Mouse (Mus musculus) E14TG2a.4 (cell line): ENCODE results near the gene Mmp28.
A peak's percentile ranks its signal among the peaks of the same experiment; 100 is the strongest.

ENCODE experiments used
- H3K27me3 ChIP-seq: 2 replicates; pipeline ENCODE4 v1.6.1; 2014; ENCODE audit warnings: low read length, control low read depth; ENCODE audit not compliant: insufficient read depth
- H3K36me3 ChIP-seq: 2 replicates; pipeline ENCODE4 v1.6.1; 2014; ENCODE audit warnings: low read length, control low read depth; ENCODE audit not compliant: insufficient read depth
- H3K4me1 ChIP-seq: replicated peaks from 2 replicates; pipeline ENCODE4 v1.6.1; 2014; ENCODE audit warnings: low read depth, low read length, control low read depth
- H3K4me3 ChIP-seq: replicated peaks from 2 replicates; pipeline ENCODE4 v1.5.1; 2014; ENCODE audit warnings: mild to moderate bottlenecking, low read length
- H3K9me3 ChIP-seq: 2 replicates; pipeline ENCODE4 v1.6.1; 2014; ENCODE audit warnings: low read length, control low read depth
- CTCF ChIP-seq: conservative IDR thresholded peaks from 2 replicates; pipeline ENCODE4 v1.5.1; 2014; ENCODE audit warnings: low read length
- NANOG ChIP-seq: IDR thresholded peaks from 2 replicates; pipeline ENCODE4 v1.6.1; 2014; ENCODE audit warnings: borderline replicate concordance, low read length, mixed read lengths
- POU5F1 ChIP-seq: IDR thresholded peaks from 2 replicates; pipeline ENCODE4 v1.6.1; 2014; ENCODE audit warnings: low read length, borderline replicate concordance

Mmp28 gene

GRCm38 (mm10) chr11:83440081-83441064 is 22.5 kb downstream of the Mmp28 start:
- H3K4me1 ChIP-seq: peaks cover 29% of the 10 kb centered on the region

GRCm38 (mm10) chr11:83439426-83440060 is 23.3 kb downstream of the Mmp28 start:
- Histone ChIP-seq H3K4me3 (no peak overlapping the region), H3K4me1 (peaks cover 22% of the 10 kb centered on the region)
- no peak for TF ChIP-seq CTCF
- no peak for TF ChIP-seq NANOG
- TF ChIP-seq POU5F1: no peak

More at GRCm38 (mm10) chr11:83440081-83441064, 22.5 kb downstream of the Mmp28 start:
- Histone ChIP-seq H3K27me3 (peaks cover 80% of the 10 kb centered on the region), H3K4me3 (peak overlapping the region; percentile 84), H3K9me3 (peaks cover 15% of the 10 kb centered on the region), H3K36me3 (no peaks in the 10 kb centered on the region)
- TF ChIP-seq NANOG (no peak), CTCF (peak; percentile 81), POU5F1 (no peak)

GRCm38 (mm10) chr11:83437377-83437776 is 25.5 kb downstream of the Mmp28 start, which contains the start of gene 1700020L24Rik:
1700020L24Rik (plus strand) TSS chr11:83437677.
- Histone ChIP-seq H3K27me3 (peaks cover 60% of the 10 kb centered on the region), H3K9me3 (peaks cover 15% of the 10 kb centered on the region), H3K36me3 (no peaks in the 10 kb centered on the region), H3K4me1 (peaks cover 2% of the 10 kb centered on the region; the same call in 1 of the 2 replicates), H3K4me3 (no peak within 1 kb of the TSS)
- TF ChIP-seq NANOG: no peak
- no peak for TF ChIP-seq CTCF
- no peak for TF ChIP-seq POU5F1

More at GRCm38 (mm10) chr11:83439426-83440060, 23.3 kb downstream of the Mmp28 start:
- Histone ChIP-seq H3K9me3 (peaks cover 15% of the 10 kb centered on the region), H3K27me3 (peaks cover 79% of the 10 kb centered on the region), H3K36me3 (no peaks in the 10 kb centered on the region)

- TF ChIP-seq NANOG (no peak), CTCF (no peak), POU5F1 (no peak)
- peaks cover 58% of the 10 kb centered on the region for H3K27me3 ChIP-seq
- H3K9me3 ChIP-seq: no peaks in the 10 kb centered on the region
- no peak overlapping the region for H3K4me3 ChIP-seq
- no peaks in the 10 kb centered on the region for H3K36me3 ChIP-seq
- peaks cover 13% of the 10 kb centered on the region for H3K4me1 ChIP-seq
These were observed 30.3 kb downstream of the Mmp28 start for GRCm38 (mm10) chr11:83432533-83432932.

- Histone ChIP-seq H3K4me1 (peaks cover 29% of the 10 kb centered on the region), H3K4me3 (peak within 1 kb of the TSS; percentile 47), H3K9me3 (no peaks in the 10 kb centered on the region), H3K36me3 (no peaks in the 10 kb centered on the region), H3K27me3 (peaks cover 64% of the 10 kb centered on the region)
- TF ChIP-seq POU5F1 (no peak), CTCF (no peak), NANOG (no peak)
These were observed 33.5 kb downstream of the Mmp28 start, which contains the start of gene Gas2l2 for GRCm38 (mm10) chr11:83429355-83429754. Gas2l2 (minus strand) TSS chr11:83429455.

GRCm38 (mm10) chr11:83426964-83427363 is 35.9 kb downstream of the Mmp28 start:
- H3K4me1 ChIP-seq: peaks cover 29% of the 10 kb centered on the region
- TF ChIP-seq POU5F1: no peak
- TF ChIP-seq NANOG: no peak
- TF ChIP-seq CTCF: no peak
- H3K27me3 ChIP-seq: peaks cover 86% of the 10 kb centered on the region
- peak overlapping the region; percentile 69 for H3K4me3 ChIP-seq
- H3K36me3 ChIP-seq: no peaks in the 10 kb centered on the region
- H3K9me3 ChIP-seq: no peaks in the 10 kb centered on the region

- H3K4me3 ChIP-seq: no peak overlapping the region
- H3K9me3 ChIP-seq: no peaks in the 10 kb centered on the region
- peaks cover 91% of the 10 kb centered on the region for H3K27me3 ChIP-seq
- H3K4me1 ChIP-seq: peaks cover 34% of the 10 kb centered on the region
- TF ChIP-seq NANOG (no peak), CTCF (peak; percentile 78), POU5F1 (no peak)
- H3K36me3 ChIP-seq: no peaks in the 10 kb centered on the region
These were observed 38.2 kb downstream of the Mmp28 start for GRCm38 (mm10) chr11:83424681-83425080.

- Histone ChIP-seq H3K36me3 (no peaks in the 10 kb centered on the region), H3K4me1 (peaks cover 21% of the 10 kb centered on the region), H3K9me3 (no peaks in the 10 kb centered on the region), H3K27me3 (peaks cover 87% of the 10 kb centered on the region), H3K4me3 (no peak overlapping the region)
- TF ChIP-seq POU5F1: no peak
- TF ChIP-seq CTCF: no peak
- TF ChIP-seq NANOG: no peak
These were observed 41.6 kb downstream of the Mmp28 start for GRCm38 (mm10) chr11:83421305-83421704.

GRCm38 (mm10) chr11:83420338-83420737 is 42.5 kb downstream of the Mmp28 start:
- TF ChIP-seq NANOG (no peak), CTCF (no peak; the same call in 1 of the 2 replicates), POU5F1 (no peak)
- no peaks in the 10 kb centered on the region for H3K9me3 ChIP-seq
- H3K36me3 ChIP-seq: no peaks in the 10 kb centered on the region
- peaks cover 88% of the 10 kb centered on the region for H3K27me3 ChIP-seq
- no peak overlapping the region for H3K4me3 ChIP-seq
- H3K4me1 ChIP-seq: peaks cover 18% of the 10 kb centered on the region
